Mouse (Mus musculus) duodenum, adult 2 months (tissue): ENCODE results near the gene Sp2. TPM values are rescaled to one million over a fixed set of nuclear protein-coding genes. Genes with fewer than 3 reads are reported as not detected.

Experiments
- polyA plus RNA-seq: library from polyadenylated mRNA; depleted of rRNA; stranded (reverse); fragments of >200 nt; gene quantifications from 2 replicates; pipeline ENCODE4 v1.2.3, GENCODE M21; 2012; ENCODE audit warnings: low replicate concordance; rRNA removed

Gene Sp2
- 12.0 and 15.1 TPM in 2 replicates for polyA plus RNA-seq

DNA sequence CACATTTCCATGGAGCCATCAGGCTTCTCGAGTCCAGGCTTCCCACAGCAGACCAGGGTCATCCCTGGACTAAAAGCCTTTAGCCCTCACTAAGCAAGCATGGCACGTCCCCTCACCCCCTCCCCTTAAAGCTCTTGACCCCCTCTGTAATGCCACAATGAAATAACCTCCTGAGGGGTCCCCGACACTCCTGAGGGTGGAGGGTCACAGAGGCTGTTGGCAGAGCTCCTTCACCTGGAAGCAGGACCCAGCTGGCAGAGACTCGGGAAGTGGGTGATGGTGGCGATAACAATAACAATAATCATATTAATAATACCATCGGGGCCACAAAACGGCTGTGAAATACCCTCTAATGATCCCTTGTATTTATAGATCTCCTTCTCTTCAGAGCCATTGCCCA, at the start of gene Sp2:
Sp2 (minus strand) TSS at position 101 of the 400 bp plus-strand sequence.

DNA sequence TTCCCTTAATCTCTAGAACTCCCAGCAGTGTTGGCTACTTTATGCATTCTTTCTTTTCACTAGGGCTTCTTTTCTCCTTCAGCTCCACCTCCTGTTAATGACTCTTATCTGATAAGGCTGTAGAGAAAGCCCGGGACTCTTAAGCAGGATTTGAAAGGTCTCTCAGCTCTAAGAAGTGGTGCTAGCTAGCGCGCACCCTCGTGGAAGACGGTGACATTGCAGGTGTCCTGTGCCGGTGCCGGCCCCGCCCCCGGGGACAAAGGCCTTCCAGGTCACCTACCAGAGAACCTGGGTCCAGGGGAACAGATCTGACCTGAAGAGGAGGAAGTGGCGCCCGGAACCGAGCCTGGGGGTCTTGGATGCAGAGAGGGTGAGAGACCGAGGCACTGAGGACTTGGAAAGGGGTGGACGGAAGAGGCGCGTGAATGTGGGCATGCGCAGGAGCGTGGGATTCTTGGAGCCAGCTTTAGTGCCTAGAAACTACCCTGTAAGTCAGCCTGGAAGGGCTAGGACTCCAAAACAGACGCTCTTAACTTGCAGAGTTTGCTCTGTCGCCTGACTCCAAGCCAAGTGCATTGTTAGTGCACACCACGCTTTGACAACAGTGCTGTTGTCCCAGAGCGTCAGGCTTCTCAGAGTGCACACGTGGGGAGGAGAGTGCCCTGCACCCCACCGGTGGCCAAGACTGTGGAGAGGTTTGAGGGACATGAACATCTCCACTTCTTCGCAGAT, 47.1 kb upstream of the Sp2 start, which contains the start of gene Scrn2:
Scrn2 (plus strand) TSS at position 253 of the 732 bp plus-strand sequence.

DNA sequence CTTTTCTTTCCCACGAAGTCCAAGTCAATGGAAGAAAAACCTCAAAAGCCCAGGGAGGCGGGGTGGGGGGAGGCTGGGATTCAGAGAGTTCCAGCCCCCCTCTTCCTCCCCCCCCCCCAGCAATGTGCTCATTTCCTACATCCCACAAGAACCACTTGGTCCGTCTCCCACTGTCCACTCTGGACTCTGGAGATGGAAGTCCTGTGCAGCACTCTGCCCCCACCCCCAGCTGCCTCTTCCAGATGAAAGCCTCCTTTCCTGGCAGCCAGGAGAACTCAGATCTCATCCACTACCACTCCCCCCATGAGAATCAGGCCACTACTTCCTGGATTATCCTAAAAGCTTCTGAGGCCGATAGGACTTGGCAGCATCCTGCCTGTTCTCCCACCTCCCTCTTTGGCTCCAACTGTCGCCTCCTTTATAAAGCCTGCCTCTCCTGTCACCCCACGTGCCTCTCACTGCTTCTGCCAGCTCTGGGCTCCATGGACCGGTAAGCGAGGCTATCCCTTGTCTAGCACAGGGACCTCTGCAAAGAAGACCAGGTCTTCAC, 30.4 kb upstream of the Sp2 start, which contains the start of gene Sp6:
Sp6 (plus strand) TSS at position 274 of the 550 bp plus-strand sequence.

DNA sequence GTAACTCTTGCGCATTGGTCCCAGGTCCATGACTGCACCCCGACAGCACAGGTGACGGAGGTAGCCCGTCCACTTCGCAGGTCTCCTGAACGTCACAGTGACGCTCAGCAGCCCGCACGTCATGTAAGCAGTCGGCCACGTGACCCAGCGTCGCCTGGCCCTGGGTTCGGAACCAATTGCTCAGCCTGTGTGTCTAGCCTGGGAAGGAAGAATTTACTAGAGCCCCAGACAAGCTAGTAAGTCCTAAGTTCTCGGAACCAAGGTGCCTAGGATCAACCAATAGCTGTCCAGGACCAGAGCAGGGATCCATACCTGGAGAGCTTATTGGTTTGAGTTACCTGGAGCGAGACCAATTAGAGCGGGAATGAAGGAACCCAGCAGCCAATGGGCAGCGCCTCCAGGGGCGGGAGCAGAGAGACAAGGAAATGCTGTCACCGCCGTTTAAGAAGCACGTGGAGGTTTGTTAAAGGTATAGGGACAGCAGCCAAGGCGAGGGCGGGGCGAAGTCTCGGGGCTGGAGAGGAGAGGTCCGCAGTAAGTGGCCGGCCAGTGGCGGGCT, 38.9 kb downstream of the Sp2 start, which contains the start of gene Pnpo:
Pnpo (minus strand) TSS at position 241 of the 559 bp plus-strand sequence.

DNA sequence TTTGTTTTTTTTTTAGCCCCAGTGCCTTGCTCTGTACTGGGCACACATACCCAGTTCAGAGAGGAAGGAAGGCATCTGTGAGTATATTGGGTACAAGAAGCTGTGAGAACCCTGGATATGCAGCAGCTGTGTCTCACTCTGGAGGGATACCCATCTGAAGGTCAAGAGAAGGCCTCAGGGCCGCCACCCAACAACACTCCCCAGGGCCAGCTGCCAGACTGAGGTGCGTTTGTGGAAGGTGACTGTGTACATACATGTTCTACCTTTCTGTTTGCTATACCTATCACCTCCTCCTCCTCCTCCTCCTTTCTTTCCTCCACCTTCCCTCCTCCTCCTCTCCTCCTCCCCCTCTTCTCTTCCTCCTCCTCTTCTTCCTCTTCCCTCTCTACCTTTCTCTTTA, 54.7 kb downstream of the Sp2 start, which contains the start of gene Prr15l:
Prr15l (plus strand) TSS at position 17 of the 400 bp plus-strand sequence.

DNA sequence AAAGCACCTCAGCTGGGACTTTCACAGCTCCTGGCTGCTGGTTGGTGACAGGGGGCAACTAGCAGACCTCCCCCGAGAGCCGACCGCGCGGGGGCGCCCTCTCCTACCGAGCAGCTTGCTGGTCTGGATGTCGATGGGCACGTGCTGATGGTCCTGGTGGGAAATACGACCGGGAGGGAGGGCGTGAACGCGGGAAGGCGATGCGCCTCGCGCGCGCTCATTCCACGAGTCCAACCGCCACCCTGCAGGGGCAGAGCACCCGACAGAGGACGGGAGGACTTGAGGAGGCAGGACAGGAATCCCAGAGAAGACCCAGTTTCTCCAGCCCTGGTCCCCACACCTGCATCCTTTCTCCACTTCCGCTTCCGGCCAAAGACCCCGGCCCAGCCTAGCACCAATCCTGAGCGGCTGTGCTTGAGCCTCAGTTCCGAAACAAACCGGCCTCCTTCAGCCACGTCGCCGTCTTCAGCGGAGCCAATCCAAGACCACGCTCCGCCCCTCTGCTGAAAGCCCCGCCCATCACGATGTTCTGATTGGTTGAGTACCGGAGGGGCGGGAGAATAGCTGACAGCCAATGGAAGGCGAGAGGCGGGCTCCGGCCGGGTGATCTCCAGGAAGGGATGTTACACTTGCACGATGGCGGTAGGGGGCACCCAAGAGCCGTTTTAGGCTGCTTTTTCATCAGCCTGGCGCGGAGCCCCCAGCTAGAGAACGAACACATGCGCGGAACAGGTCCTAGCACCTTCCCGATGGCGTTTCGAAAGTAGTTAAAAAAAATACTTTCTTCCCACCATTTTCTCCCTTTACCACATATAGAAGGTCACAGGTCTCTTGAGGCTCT, 66.5 kb downstream of the Sp2 start, which contains the start of gene Cdk5rap3:
Cdk5rap3 (minus strand) TSS at position 453 of the 841 bp plus-strand sequence.

Other genes with a start within 250 kb of the Sp2 start
- 11.2 and 12.9 TPM in 2 replicates for gene Snx11, start 205.4 kb downstream of the Sp2 start, polyA plus RNA-seq
- 13.6 and 30.0 TPM in 2 replicates for gene Cbx1, start 193.8 kb downstream of the Sp2 start, polyA plus RNA-seq
- gene Nfe2l1, start 153.0 kb downstream of the Sp2 start, polyA plus RNA-seq, result 90.9 and 94.9 TPM in 2 replicates
- gene Copz2, start 133.1 kb downstream of the Sp2 start, polyA plus RNA-seq, result 15.0 and 21.7 TPM in 2 replicates
- gene Cdk5rap3, start 66.5 kb downstream of the Sp2 start, polyA plus RNA-seq, result 26.8 and 31.3 TPM in 2 replicates
- gene Prr15l, start 54.9 kb downstream of the Sp2 start, polyA plus RNA-seq, result 171 and 324 TPM in 2 replicates
- 58.4 and 64.1 TPM in 2 replicates for gene Pnpo, start 39.0 kb downstream of the Sp2 start, polyA plus RNA-seq
- gene Sp6, start 30.4 kb upstream of the Sp2 start, polyA plus RNA-seq, result 0.13 and 0.56 TPM in 2 replicates
- 42.2 and 72.9 TPM in 2 replicates for gene Scrn2, start 47.0 kb upstream of the Sp2 start, polyA plus RNA-seq
- 0.20 TPM in 1 of 2 replicates, not detected in the other for gene Lrrc46, start 58.4 kb upstream of the Sp2 start, polyA plus RNA-seq
- 68.7 and 98.1 TPM in 2 replicates for gene Mrpl10, start 58.6 kb upstream of the Sp2 start, polyA plus RNA-seq
- 21.8 and 23.0 TPM in 2 replicates for gene Osbpl7, start 67.7 kb upstream of the Sp2 start, polyA plus RNA-seq
- 0.54 and 2.3 TPM in 2 replicates for gene Tbx21, start 132.4 kb upstream of the Sp2 start, polyA plus RNA-seq
- gene Tbkbp1, start 168.5 kb upstream of the Sp2 start, polyA plus RNA-seq, result 8.4 and 14.9 TPM in 2 replicates
- gene Kpnb1, start 204.9 kb upstream of the Sp2 start, polyA plus RNA-seq, result 4.6 and 7.9 TPM in 2 replicates